Mouse (Mus musculus): Measurements from ENCODE around the gene Cxcr5.

DNA sequence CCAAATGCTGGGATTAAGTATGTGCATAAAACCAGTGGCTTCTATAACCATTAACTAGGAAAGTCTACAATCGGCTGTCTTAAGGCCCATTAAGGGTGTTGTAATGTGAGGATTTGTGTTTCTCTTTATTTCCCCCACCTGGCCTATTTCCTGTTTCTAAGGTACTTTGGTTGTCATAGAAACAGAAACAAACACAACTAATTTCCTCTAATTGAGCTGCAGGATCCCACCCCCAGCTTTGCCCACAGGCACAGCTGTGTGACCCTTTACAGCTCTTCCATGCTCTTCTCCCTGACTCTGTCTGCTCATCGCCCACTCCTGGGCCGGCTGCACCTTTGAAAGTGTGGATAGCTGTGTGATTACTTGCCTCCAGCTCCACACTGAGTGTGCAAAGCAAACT lies 19.7 kb upstream of the Cxcr5 start:
- no peak for TF ChIP-seq CTCF (IDR thresholded peaks at IDR 0.05; ENCODE audit: low read depth)
- TF ChIP-seq EP300 (optimal IDR thresholded peaks at IDR 0.05): no peak
